Comparison of ENCODE assay signal across 8 mouse cellular contexts in genomic region chr11:101119131-101119760, GRCm38 (mm10). TPM values are rescaled to one million over a fixed set of nuclear protein-coding genes. Genes with fewer than 3 reads are reported as not detected.
DNase-seq lines count a peak whose midpoint lies in the region; ATAC-seq and TF ChIP-seq lines count a peak whose summit lies in the region.

No protein-coding gene starts in this region.

- TF ChIP-seq CTCF in kidney, postnatal 0 days (IDR thresholded peaks at IDR 0.05; ENCODE audit: low read depth): peak; percentile 53; the same call in 1 of the 2 replicates
- TF ChIP-seq CTCF in forebrain, postnatal 0 days (IDR thresholded peaks at IDR 0.05; ENCODE audit: low read depth): peak; percentile 47

- no peaks in the 10 kb centered on the region for H3K9me3 ChIP-seq in kidney, postnatal 0 days (replicated peaks; ENCODE audit: low read length)
- H3K9me3 ChIP-seq in forebrain, postnatal 0 days (ENCODE audit: low read length): no peaks in the 10 kb centered on the region
- no peaks in the 10 kb centered on the region for H3K9me3 ChIP-seq in liver, embryonic 15.5 days (replicated peaks)
- H3K9me3 ChIP-seq in stomach, embryonic 16.5 days (replicated peaks; ENCODE audit: control insufficient read depth, low read length): no peaks in the 10 kb centered on the region

- H3K4me1 ChIP-seq in kidney, postnatal 0 days (replicated peaks; ENCODE audit: insufficient read depth, low read length): peaks cover 16% of the 10 kb centered on the region; the same call in 1 of the 2 replicates
- H3K4me1 ChIP-seq in forebrain, postnatal 0 days (ENCODE audit: insufficient read depth): peaks cover 17% of the 10 kb centered on the region
- H3K4me1 ChIP-seq in liver, embryonic 15.5 days (replicated peaks): peaks cover 49% of the 10 kb centered on the region
- H3K4me1 ChIP-seq in stomach, embryonic 16.5 days (ENCODE audit: control insufficient read depth, insufficient read depth, low read length): peaks cover 18% of the 10 kb centered on the region

- peak overlapping the region; percentile 75 for H3K4me2 ChIP-seq in kidney, postnatal 0 days (ENCODE audit: low read length)
- H3K4me2 ChIP-seq in forebrain, postnatal 0 days (ENCODE audit: low read depth): peak overlapping the region; percentile 87
- H3K4me2 ChIP-seq in liver, embryonic 15.5 days: peak overlapping the region; percentile 80
- H3K4me2 ChIP-seq in stomach, embryonic 16.5 days (ENCODE audit: low read depth, low read length): peak overlapping the region; percentile 74

- peak; percentile 59; the same call in 1 of the 2 replicates for ATAC-seq in kidney, postnatal 0 days (replicated peaks; ENCODE audit: low FRiP score, low read depth)
- ATAC-seq in forebrain, postnatal 0 days: peak; percentile 66
- ATAC-seq in liver, embryonic 15.5 days (ENCODE audit: insufficient read depth): peak; percentile 77
- peak; percentile 74 for ATAC-seq in stomach, embryonic 16.5 days (ENCODE audit: insufficient read depth, low FRiP score)

- H3K4me3 ChIP-seq in kidney, postnatal 0 days (replicated peaks; ENCODE audit: low read depth, low read length): peak overlapping the region; percentile 81
- peak overlapping the region; percentile 75 for H3K4me3 ChIP-seq in forebrain, postnatal 0 days (ENCODE audit: low read depth, low read length)
- peak overlapping the region; percentile 93 for H3K4me3 ChIP-seq in liver, embryonic 15.5 days (replicated peaks)
- peak overlapping the region; percentile 93 for H3K4me3 ChIP-seq in stomach, embryonic 16.5 days (replicated peaks; ENCODE audit: low read length)

- peak overlapping the region; percentile 89 for H3K27ac ChIP-seq in kidney, postnatal 0 days
- peak overlapping the region; percentile 94 for H3K27ac ChIP-seq in forebrain, postnatal 0 days (ENCODE audit: low read depth, low read length)
- peak overlapping the region; percentile 97 for H3K27ac ChIP-seq in liver, embryonic 15.5 days (replicated peaks)
- H3K27ac ChIP-seq in stomach, embryonic 16.5 days (ENCODE audit: low read length): peak overlapping the region; percentile 85

- peak overlapping the region; percentile 90 for H3K9ac ChIP-seq in kidney, postnatal 0 days (ENCODE audit: low read depth, low read length)
- H3K9ac ChIP-seq in forebrain, postnatal 0 days: peak overlapping the region; percentile 94
- H3K9ac ChIP-seq in liver, embryonic 15.5 days: peak overlapping the region; percentile 96
- peak overlapping the region; percentile 93 for H3K9ac ChIP-seq in stomach, embryonic 16.5 days (ENCODE audit: low read length)

- peaks cover 8% of the 10 kb centered on the region; the same call in 1 of the 2 replicates for H3K36me3 ChIP-seq in kidney, postnatal 0 days (ENCODE audit: insufficient read depth, low read length)
- peaks cover 12% of the 10 kb centered on the region; the same call in 1 of the 2 replicates for H3K36me3 ChIP-seq in forebrain, postnatal 0 days (ENCODE audit: insufficient read depth)
- H3K36me3 ChIP-seq in liver, embryonic 15.5 days (replicated peaks): peaks cover 39% of the 10 kb centered on the region
- no peaks in the 10 kb centered on the region for H3K36me3 ChIP-seq in stomach, embryonic 16.5 days (ENCODE audit: control insufficient read depth, insufficient read depth, low read length)

- DNase-seq in kidney, postnatal 0 days (ENCODE audit: low spot score): peak; percentile 41
- no peak for DNase-seq in kidney, postnatal 25 days
- peak; percentile 33 for DNase-seq in adipocyte (ENCODE audit: low spot score)
- no peak for DNase-seq in forebrain, postnatal 0 days
- DNase-seq in natural killer cell, adult 2 months (ENCODE audit: low spot score in 2 of 2): no peak
- DNase-seq in layer of hippocampus, adult 8-10 months (ENCODE audit: low spot score in 2 of 2): no peak

- under 1% methylated on average over 37 of the region's 39 CpGs for WGBS in kidney, postnatal 0 days
- under 1% methylated on average over 39 of the region's 39 CpGs for WGBS in forebrain, postnatal 0 days
- WGBS in liver, embryonic 15.5 days (ENCODE audit: insufficient replicate concordance): under 1% methylated on average over 39 of the region's 39 CpGs
- WGBS in stomach, embryonic 16.5 days: under 1% methylated on average over 37 of the region's 39 CpGs

- H3K27me3 ChIP-seq in kidney, postnatal 0 days (ENCODE audit: insufficient read depth, low read length): no peaks in the 10 kb centered on the region
- H3K27me3 ChIP-seq in forebrain, postnatal 0 days (ENCODE audit: insufficient read depth, low read length): no peaks in the 10 kb centered on the region
- H3K27me3 ChIP-seq in liver, embryonic 15.5 days: no peaks in the 10 kb centered on the region
- H3K27me3 ChIP-seq in stomach, embryonic 16.5 days (ENCODE audit: control insufficient read depth, insufficient read depth, low read length): no peaks in the 10 kb centered on the region

RNA-seq across cellular contexts. Expression of gene Retreg3, which starts 0.4 kb away (rescaled TPM):
- polyA plus RNA-seq in kidney, postnatal 0 days (2015; fragmentation: Nextera tagmentation; extraction: Ambion mirVana): 23.2 and 23.7 TPM in 2 replicates
- total RNA-seq in forebrain, postnatal 0 days (2014; rRNA removed): 53.3 and 59.0 TPM in 2 replicates
- 21.0 and 23.2 TPM in 2 replicates for polyA plus RNA-seq in forebrain, postnatal 0 days (2015; fragmentation: Nextera tagmentation; extraction: Ambion mirVana)
- polyA plus RNA-seq in liver, embryonic 15.5 days (2015; fragmentation: Nextera tagmentation; extraction: Ambion mirVana): 13.4 and 13.6 TPM in 2 replicates
- polyA plus RNA-seq in stomach, embryonic 16.5 days (2015; fragmentation: Nextera tagmentation; extraction: Ambion mirVana): 18.7 and 20.1 TPM in 2 replicates
- total RNA-seq in layer of hippocampus, adult 8-10 months (2022): 10 to 100 TPM; 51.3 to 53.1 (median 52.4) TPM

RNA-seq across cellular contexts. Expression of gene Tubg1, which starts 0.5 kb away (rescaled TPM):
- polyA plus RNA-seq in kidney, postnatal 0 days (2015; fragmentation: Nextera tagmentation; extraction: Ambion mirVana): 48.4 and 56.7 TPM in 2 replicates
- 35.6 and 43.1 TPM in 2 replicates for total RNA-seq in forebrain, postnatal 0 days (2014; rRNA removed)
- polyA plus RNA-seq in forebrain, postnatal 0 days (2015; fragmentation: Nextera tagmentation; extraction: Ambion mirVana): 64.8 and 66.6 TPM in 2 replicates
- 38.3 and 38.9 TPM in 2 replicates for polyA plus RNA-seq in liver, embryonic 15.5 days (2015; fragmentation: Nextera tagmentation; extraction: Ambion mirVana)
- polyA plus RNA-seq in stomach, embryonic 16.5 days (2015; fragmentation: Nextera tagmentation; extraction: Ambion mirVana): 63.0 and 63.5 TPM in 2 replicates
- total RNA-seq in layer of hippocampus, adult 8-10 months (2022): 10 to 100 TPM; 39.8 to 43.9 (median 43.3) TPM

RNA-seq across cellular contexts. Expression of gene Psmc3ip, which starts 24.0 kb away (rescaled TPM):
- polyA plus RNA-seq in kidney, postnatal 0 days (2015; fragmentation: Nextera tagmentation; extraction: Ambion mirVana): 23.2 and 26.4 TPM in 2 replicates
- 9.5 and 13.8 TPM in 2 replicates for total RNA-seq in forebrain, postnatal 0 days (2014; rRNA removed)
- 19.2 and 25.7 TPM in 2 replicates for polyA plus RNA-seq in forebrain, postnatal 0 days (2015; fragmentation: Nextera tagmentation; extraction: Ambion mirVana)
- 15.2 and 15.4 TPM in 2 replicates for polyA plus RNA-seq in liver, embryonic 15.5 days (2015; fragmentation: Nextera tagmentation; extraction: Ambion mirVana)
- 21.4 and 23.4 TPM in 2 replicates for polyA plus RNA-seq in stomach, embryonic 16.5 days (2015; fragmentation: Nextera tagmentation; extraction: Ambion mirVana)
- total RNA-seq in layer of hippocampus, adult 8-10 months (2022): 1 to 10 TPM; 2.5 to 5.4 (median 3.9) TPM

RNA-seq across cellular contexts. Expression of gene Mlx, which starts 32.2 kb away (rescaled TPM):
- 45.7 and 46.0 TPM in 2 replicates for polyA plus RNA-seq in kidney, postnatal 0 days (2015; fragmentation: Nextera tagmentation; extraction: Ambion mirVana)
- total RNA-seq in forebrain, postnatal 0 days (2014; rRNA removed): 68.0 and 76.5 TPM in 2 replicates
- polyA plus RNA-seq in forebrain, postnatal 0 days (2015; fragmentation: Nextera tagmentation; extraction: Ambion mirVana): 78.0 and 82.4 TPM in 2 replicates
- polyA plus RNA-seq in liver, embryonic 15.5 days (2015; fragmentation: Nextera tagmentation; extraction: Ambion mirVana): 24.2 and 26.7 TPM in 2 replicates
- 57.4 and 60.5 TPM in 2 replicates for polyA plus RNA-seq in stomach, embryonic 16.5 days (2015; fragmentation: Nextera tagmentation; extraction: Ambion mirVana)
- total RNA-seq in layer of hippocampus, adult 8-10 months (2022): 10 to 100 TPM; 36.2 to 41.6 (median 39.6) TPM

RNA-seq across cellular contexts. Expression of gene Tubg2, which starts 36.5 kb away (rescaled TPM):
- polyA plus RNA-seq in kidney, postnatal 0 days (2015; fragmentation: Nextera tagmentation; extraction: Ambion mirVana): 4.3 and 4.9 TPM in 2 replicates
- 23.2 and 28.6 TPM in 2 replicates for total RNA-seq in forebrain, postnatal 0 days (2014; rRNA removed)
- 59.9 and 69.7 TPM in 2 replicates for polyA plus RNA-seq in forebrain, postnatal 0 days (2015; fragmentation: Nextera tagmentation; extraction: Ambion mirVana)
- polyA plus RNA-seq in liver, embryonic 15.5 days (2015; fragmentation: Nextera tagmentation; extraction: Ambion mirVana): 0.05 and 0.24 TPM in 2 replicates
- polyA plus RNA-seq in stomach, embryonic 16.5 days (2015; fragmentation: Nextera tagmentation; extraction: Ambion mirVana): 3.9 and 4.6 TPM in 2 replicates
- 10 to 100 TPM; 32.9 to 43.5 (median 38.2) TPM for total RNA-seq in layer of hippocampus, adult 8-10 months (2022)

Comparison
In these comparisons a context has a peak if more than half of its experiments do, and no peak if none do; other contexts are left out.
1. DNase-seq: peak in kidney, postnatal 0 days (single experiment) and adipocyte (single experiment); none in kidney, postnatal 25 days (0 of 2), forebrain, postnatal 0 days (single experiment), natural killer cell, adult 2 months (0 of 2) and layer of hippocampus, adult 8-10 months (0 of 2).
2. Peak in every context shown above with its lines, with median percentiles within 50 percentile points of each other: ATAC-seq, H3K27ac ChIP-seq, H3K4me2 ChIP-seq, H3K4me3 ChIP-seq and H3K9ac ChIP-seq.